Mouse (Mus musculus): ENCODE measurements around the gene Crip2.

DNA sequence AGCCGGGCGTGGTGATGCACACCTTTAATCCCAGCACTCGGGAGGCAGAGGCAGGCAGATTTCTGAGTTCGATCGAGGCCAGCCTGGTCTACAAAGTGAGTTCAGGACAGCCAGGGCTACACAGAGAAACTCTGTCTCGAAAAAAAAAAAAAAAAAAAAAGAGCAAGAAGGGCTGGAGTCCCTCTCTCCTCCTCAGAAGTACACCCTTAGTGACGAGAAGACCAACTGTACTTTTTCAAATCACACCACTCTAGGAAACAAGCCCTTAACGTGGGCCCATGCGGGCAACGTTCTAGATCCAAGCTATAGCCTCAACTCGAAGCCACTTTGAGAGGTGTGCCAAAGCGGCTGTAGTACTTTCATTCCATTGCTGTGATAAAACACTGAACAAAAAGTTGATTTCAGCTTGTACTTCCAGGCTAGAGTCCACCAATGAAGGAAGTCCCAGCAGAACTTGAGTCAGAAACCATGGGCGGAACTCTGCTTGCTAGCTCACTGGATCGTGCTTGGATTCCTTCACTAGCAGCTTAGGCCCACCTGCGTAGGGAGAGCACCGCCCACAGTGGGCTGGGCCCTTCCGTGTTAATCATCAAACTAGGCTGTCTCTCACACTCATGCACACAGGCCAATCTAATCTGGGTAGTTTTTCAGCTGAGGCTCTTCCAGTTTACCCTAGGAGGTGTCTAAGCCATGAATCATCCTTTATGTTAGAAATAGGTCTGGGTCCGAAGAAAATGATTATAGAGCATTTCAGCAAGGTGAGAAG lies 37.1 kb downstream of the Crip2 start:
- TF ChIP-seq POLR2A (IDR thresholded peaks at IDR 0.05; ENCODE audit: low read depth, low read length) (no peak), CTCF (IDR thresholded peaks at IDR 0.05; ENCODE audit: borderline replicate concordance, insufficient read depth, low read length) (no peak)
